Mouse (Mus musculus) spleen, postnatal 0 days (tissue): Measurements from ENCODE around the gene Psmg1. TPM values are rescaled to one million over a fixed set of nuclear protein-coding genes. Genes with fewer than 3 reads are reported as not detected.

Source experiments
- polyA plus RNA-seq: library from polyadenylated mRNA; unstranded; fragments of >200 nt; fragmentation: Nextera tagmentation; extraction: Ambion mirVana; gene quantifications from 2 replicates; pipeline ENCODE4 v1.2.1, GENCODE M21; 2015

Psmg1 gene
- 50.6 and 51.3 TPM in 2 replicates for polyA plus RNA-seq

GRCm38 (mm10) chr16:95990462-95991121 lies at the start of gene Psmg1:
TSS of gene Psmg1 (minus strand) at chr16:95990960.

Other genes starting within 250 kb of the Psmg1 start
- gene Brwd1, start 91.6 kb upstream of the Psmg1 start, polyA plus RNA-seq, result 19.9 and 24.7 TPM in 2 replicates
- 164 and 166 TPM in 2 replicates for gene Hmgn1, start 136.8 kb upstream of the Psmg1 start, polyA plus RNA-seq
- 15.4 and 16.4 TPM in 2 replicates for gene Wrb, start 154.4 kb upstream of the Psmg1 start, polyA plus RNA-seq
- 0.37 and 0.53 TPM in 2 replicates for gene Lca5l, start 201.3 kb upstream of the Psmg1 start, polyA plus RNA-seq
- gene Sh3bgr, start 209.5 kb upstream of the Psmg1 start, polyA plus RNA-seq, result 1.3 and 3.8 TPM in 2 replicates
- 0.06 and 0.12 TPM in 2 replicates for gene B3galt5, start 244.8 kb upstream of the Psmg1 start, polyA plus RNA-seq